Mouse (Mus musculus) liver, adult 2 months (tissue): ENCODE results near the gene D13Ertd608e.
"Not testable (repeated sequence)": the region's sequence is repeated elsewhere in the genome, so short reads cannot be mapped to it uniquely, and the experiment has no call there.

Experiments
- CTCF ChIP-seq: fragments of 200-500 bp; IDR thresholded peaks from 2 replicates; pipeline ENCODE4 v1.5.1; 2011; ENCODE audit warnings: low read depth, low read length, control low read depth
- POLR2A ChIP-seq: fragments of 200-500 bp; IDR thresholded peaks from 2 replicates; pipeline ENCODE4 v1.6.1; 2011; ENCODE audit warnings: low read length, control low read depth; ENCODE audit not compliant: insufficient read depth; ENCODE audit errors: extremely low read depth

GRCm38 (mm10) chr13:119886896-119887295, 51.1 kb downstream of the D13Ertd608e start:
- TF ChIP-seq POLR2A, CTCF: not testable (repeated sequence)
